Mouse (Mus musculus) cerebellum, adult 9-10 months (tissue): ENCODE results near the gene Mdc1.
A peak's percentile ranks its signal among the peaks of the same experiment; 100 is the strongest.

ENCODE experiments used
- DNase-seq: peaks from one replicate; pipeline ENCODE4 v3.0.0; 2022

Mdc1 gene

GRCm38 (mm10) chr17:35859371-35859770 lies 18.1 kb downstream of the Mdc1 start:
- DNase-seq = peak; percentile 21

GRCm38 (mm10) chr17:35859835-35860234 lies 18.5 kb downstream of the Mdc1 start:
- DNase-seq = peak; percentile 33

GRCm38 (mm10) chr17:35860831-35861197 lies 19.5 kb downstream of the Mdc1 start:
- DNase-seq = no peak

- DNase-seq = peak; percentile 87
These were observed 20.0 kb downstream of the Mdc1 start, which contains the start of gene Nrm for GRCm38 (mm10) chr17:35861198-35861857. Nrm (plus strand) TSS chr17:35861318.

GRCm38 (mm10) chr17:35864832-35865353 lies 23.6 kb downstream of the Mdc1 start:
- DNase-seq = no peak

GRCm38 (mm10) chr17:35865481-35866280 lies 24.4 kb downstream of the Mdc1 start, which contains the start of gene Ppp1r18:
Ppp1r18 (plus strand) TSS chr17:35865593.
- no peak for DNase-seq

GRCm38 (mm10) chr17:35866281-35866831 lies 25.0 kb downstream of the Mdc1 start:
- no peak for DNase-seq

- no peak for DNase-seq
These were observed 25.9 kb downstream of the Mdc1 start for GRCm38 (mm10) chr17:35866911-35867890.

GRCm38 (mm10) chr17:35868165-35868820 lies 27.0 kb downstream of the Mdc1 start:
- no peak for DNase-seq

- no peak for DNase-seq
These were observed 27.6 kb downstream of the Mdc1 start for GRCm38 (mm10) chr17:35868961-35869345.

GRCm38 (mm10) chr17:35869346-35870067 lies 28.2 kb downstream of the Mdc1 start:
- DNase-seq = no peak

GRCm38 (mm10) chr17:35870151-35870883 lies 29.0 kb downstream of the Mdc1 start:
- no peak for DNase-seq

GRCm38 (mm10) chr17:35870884-35871696 lies 29.8 kb downstream of the Mdc1 start:
- no peak for DNase-seq

GRCm38 (mm10) chr17:35873774-35874519 lies 32.6 kb downstream of the Mdc1 start:
- DNase-seq = peak; percentile 89

- DNase-seq = no peak
These were observed 33.4 kb downstream of the Mdc1 start for GRCm38 (mm10) chr17:35874721-35875120.

GRCm38 (mm10) chr17:35879245-35880057 lies 38.1 kb downstream of the Mdc1 start, which contains the start of gene Dhx16:
Dhx16 (plus strand) TSS chr17:35879819.
- peak; percentile 95 for DNase-seq

- no peak for DNase-seq
These were observed 41.6 kb downstream of the Mdc1 start for GRCm38 (mm10) chr17:35882924-35883323.

- DNase-seq = no peak
These were observed 42.5 kb downstream of the Mdc1 start for GRCm38 (mm10) chr17:35883777-35884176.
